In the genomic region with DNA sequence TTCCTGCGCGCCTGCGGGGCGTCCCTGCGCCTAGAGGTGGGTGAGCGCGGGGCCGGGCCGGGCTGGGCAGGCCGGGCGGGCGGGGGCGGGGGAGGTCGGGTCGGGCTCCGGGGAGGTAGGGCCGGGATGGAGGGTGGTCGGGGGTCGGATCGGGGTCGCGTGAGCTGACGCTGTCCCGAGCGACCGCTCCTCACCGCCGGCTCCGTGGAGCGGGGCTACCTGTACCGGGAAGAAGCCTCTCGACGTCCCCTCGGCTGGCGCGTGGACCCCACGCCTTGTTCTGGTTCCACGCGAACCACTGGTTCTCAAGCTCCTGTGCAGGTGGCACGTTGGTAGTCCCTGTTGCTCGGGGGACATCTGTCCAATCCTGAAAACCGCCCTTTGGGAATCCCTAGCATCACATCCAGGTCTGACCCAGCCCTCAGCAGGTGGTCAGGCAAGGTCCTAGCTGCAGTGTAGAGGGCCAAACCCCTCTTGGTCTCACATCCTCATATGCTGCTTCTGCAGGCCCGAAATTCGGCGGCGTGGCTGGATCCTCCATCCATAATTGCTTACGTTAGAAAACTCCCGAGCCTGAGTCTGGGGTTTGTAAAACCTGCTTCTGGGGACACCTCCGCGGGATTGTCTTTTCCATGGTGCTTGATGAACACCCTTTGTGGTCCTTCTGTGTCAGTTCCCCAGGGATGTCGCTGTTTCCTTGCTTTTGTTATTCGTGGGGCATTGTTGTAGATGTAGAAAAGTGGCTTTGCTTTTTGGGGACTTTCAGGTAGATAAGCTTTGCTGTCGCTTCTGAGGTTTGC, we compare ENCODE assay signal across 9 mouse cellular contexts. TPM values are rescaled to one million over a fixed set of nuclear protein-coding genes. Genes with fewer than 3 reads are reported as not detected.
DNase-seq lines count a peak whose midpoint lies in the region; ATAC-seq lines count a peak whose summit lies in the region.
"Had no signal": no experiment of that assay in that cellular context is flagged by ENCODE, and none has a peak within 500 bp of the region (broad histone marks: within the 10 kb centered on the region; RNA-seq: fewer than 3 reads in every experiment).

No protein-coding gene starts in this region.

- H3K4me2 ChIP-seq in neural tube, embryonic 14.5 days (ENCODE audit: low read depth, low read length): peak overlapping the region; percentile 96

- DNase-seq in adrenal gland, adult (ENCODE audit: inconsistent age in 2 of 2, low spot score in 1 of 2): peak; percentile 28 to 64
- DNase-seq in adrenal gland, adult 8-10 months: no peak
- peak; percentile 10 for DNase-seq in spleen, adult 12 weeks (ENCODE audit: low spot score)
- DNase-seq in spleen, postnatal 14 days (ENCODE audit: low spot score in 2 of 2): no peak
- no peak for DNase-seq in forebrain, embryonic 10.5 days (ENCODE audit: extremely low spot score, low spot score)
- no peak for DNase-seq in limb, embryonic 10.5 days (ENCODE audit: low spot score)
- DNase-seq in embryo, embryonic 9.5 days (ENCODE audit: extremely low spot score): no peak

- H3K36me3 ChIP-seq in forebrain, embryonic 10.5 days (replicated peaks): peaks cover 8% of the 10 kb centered on the region
- H3K36me3 ChIP-seq in limb, embryonic 10.5 days: 0 out of 2 replicates have a peak, but pooled peaks cover 3% of the 10 kb centered on the region
- no peaks in the 10 kb centered on the region for H3K36me3 ChIP-seq in neural tube, embryonic 14.5 days (ENCODE audit: control insufficient read depth, insufficient read depth, low read length)

- no peaks in the 10 kb centered on the region for H3K27me3 ChIP-seq in forebrain, embryonic 10.5 days (ENCODE audit: poor library complexity, severe bottlenecking)
- H3K27me3 ChIP-seq in limb, embryonic 10.5 days (ENCODE audit: low read depth, poor library complexity, severe bottlenecking): no peaks in the 10 kb centered on the region
- no peaks in the 10 kb centered on the region for H3K27me3 ChIP-seq in neural tube, embryonic 14.5 days (ENCODE audit: control insufficient read depth, insufficient read depth, low read length)

- peaks cover 29% of the 10 kb centered on the region for H3K4me1 ChIP-seq in forebrain, embryonic 10.5 days
- H3K4me1 ChIP-seq in limb, embryonic 10.5 days: peaks cover 21% of the 10 kb centered on the region
- H3K4me1 ChIP-seq in neural tube, embryonic 14.5 days (ENCODE audit: control insufficient read depth, insufficient read depth, low read length): peaks cover 14% of the 10 kb centered on the region

- no peaks in the 10 kb centered on the region for H3K9me3 ChIP-seq in forebrain, embryonic 10.5 days
- no peaks in the 10 kb centered on the region for H3K9me3 ChIP-seq in limb, embryonic 10.5 days (replicated peaks)
- H3K9me3 ChIP-seq in neural tube, embryonic 14.5 days (ENCODE audit: control insufficient read depth, low read length): no peaks in the 10 kb centered on the region

- ATAC-seq in neural tube, embryonic 14.5 days (ENCODE audit: low read depth): peak; percentile 68

- WGBS in forebrain, embryonic 10.5 days: 2% methylated on average over 52 of the region's 53 CpGs
- 2% methylated on average over 47 of the region's 53 CpGs for WGBS in limb, embryonic 10.5 days
- WGBS in neural tube, embryonic 14.5 days: 1% methylated on average over 39 of the region's 53 CpGs

- peak overlapping the region; percentile 98 for H3K4me3 ChIP-seq in forebrain, embryonic 10.5 days
- peak overlapping the region; percentile 90 for H3K4me3 ChIP-seq in limb, embryonic 10.5 days
- H3K4me3 ChIP-seq in neural tube, embryonic 14.5 days (ENCODE audit: low read depth, low read length): peak overlapping the region; percentile 86

- H3K27ac ChIP-seq in forebrain, embryonic 10.5 days: peak overlapping the region; percentile 92
- peak overlapping the region; percentile 88 for H3K27ac ChIP-seq in limb, embryonic 10.5 days
- peak overlapping the region; percentile 78 for H3K27ac ChIP-seq in neural tube, embryonic 14.5 days (ENCODE audit: low read depth, low read length)

- peak overlapping the region; percentile 81 for H3K9ac ChIP-seq in neural tube, embryonic 14.5 days (replicated peaks; ENCODE audit: low read depth, low read length)

RNA-seq across cellular contexts. Expression of gene Arhgef7, which starts 31.2 kb away (rescaled TPM):
- total RNA-seq in adrenal gland, adult 8-10 months (2022): 10 to 100 TPM; 40.3 to 56.7 (median 46.7) TPM
- polyA plus RNA-seq in forebrain, embryonic 10.5 days (2016; fragmentation: Nextera tagmentation; extraction: Ambion mirVana): 54.6 and 56.9 TPM in 2 replicates
- 52.4 and 59.1 TPM in 2 replicates for polyA plus RNA-seq in limb, embryonic 10.5 days (2016; fragmentation: Nextera tagmentation; extraction: Ambion mirVana)
- 79.2 and 82.1 TPM in 2 replicates for polyA plus RNA-seq in neural tube, embryonic 14.5 days (2014; fragmentation: Nextera tagmentation; extraction: Ambion mirVana)

RNA-seq across cellular contexts. Expression of gene 1700016D06Rik, which starts 57.8 kb away (rescaled TPM):
- not detected for total RNA-seq in adrenal gland, adult 8-10 months (2022)
- polyA plus RNA-seq in forebrain, embryonic 10.5 days (2016; fragmentation: Nextera tagmentation; extraction: Ambion mirVana): not detected in 2 replicates
- polyA plus RNA-seq in limb, embryonic 10.5 days (2016; fragmentation: Nextera tagmentation; extraction: Ambion mirVana): 0.21 TPM in 1 of 2 replicates, not detected in the other
- not detected in 2 replicates for polyA plus RNA-seq in neural tube, embryonic 14.5 days (2014; fragmentation: Nextera tagmentation; extraction: Ambion mirVana)
- total RNA-seq: left cerebral cortex, postnatal 36 days had no signal

Comparison
In these comparisons a context has a peak if more than half of its experiments do, and no peak if none do; other contexts are left out.
1. DNase-seq: peak in adrenal gland, adult (2 of 2) and spleen, adult 12 weeks (single experiment); none in adrenal gland, adult 8-10 months (single experiment), spleen, postnatal 14 days (0 of 2), forebrain, embryonic 10.5 days (single experiment), limb, embryonic 10.5 days (single experiment) and embryo, embryonic 9.5 days (single experiment).
2. Peak in every context shown above with its lines, with median percentiles within 50 percentile points of each other: H3K27ac ChIP-seq and H3K4me3 ChIP-seq.